Mouse (Mus musculus): ENCODE results near the gene Urb2.

The Urb2 gene

DNA sequence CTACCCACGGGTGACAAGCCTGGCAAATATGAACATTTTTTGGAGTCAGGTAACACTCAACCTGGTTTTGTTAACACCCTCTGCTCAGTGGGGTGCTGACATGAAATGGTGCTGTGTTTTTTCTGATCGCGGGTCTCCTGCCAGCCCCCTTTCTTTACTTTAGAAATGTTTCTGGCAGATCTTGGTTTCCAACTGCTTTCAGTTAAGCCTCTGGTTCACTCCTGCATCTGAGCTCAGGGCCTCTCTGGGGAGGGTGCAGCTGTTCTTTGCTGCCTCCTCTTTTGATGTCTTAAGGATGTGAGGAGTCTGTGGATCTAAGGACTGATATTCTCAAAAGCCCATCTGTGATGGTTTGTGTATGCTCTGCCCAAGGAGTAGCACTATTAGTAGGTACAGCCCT lies 55.1 kb downstream of the Urb2 start:
- no peak for DNase-seq (ENCODE audit: low read depth in 1 of 2, low spot score in 2 of 2)

DNA sequence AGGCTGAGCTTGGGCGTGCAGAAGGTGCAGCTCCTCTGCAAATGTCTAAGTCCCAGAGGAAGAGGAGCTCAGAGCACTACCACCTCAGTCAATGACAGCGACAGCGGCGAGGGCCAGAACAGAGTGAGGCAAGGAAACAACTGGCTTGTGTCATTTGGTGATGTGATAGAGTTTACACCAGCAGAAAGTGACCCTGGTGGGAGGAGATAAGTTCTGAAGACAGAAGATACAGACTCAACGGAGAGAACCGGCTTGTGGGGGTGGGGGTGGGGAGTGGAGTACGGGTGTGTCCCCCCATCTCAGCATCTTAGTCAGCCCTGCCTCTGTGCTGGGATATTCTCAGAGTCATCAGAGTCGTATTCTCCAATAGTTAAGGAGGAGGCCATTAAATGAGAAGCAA lies 56.1 kb downstream of the Urb2 start:
- no peak for DNase-seq (ENCODE audit: low read depth in 1 of 2, low spot score in 2 of 2)

DNA sequence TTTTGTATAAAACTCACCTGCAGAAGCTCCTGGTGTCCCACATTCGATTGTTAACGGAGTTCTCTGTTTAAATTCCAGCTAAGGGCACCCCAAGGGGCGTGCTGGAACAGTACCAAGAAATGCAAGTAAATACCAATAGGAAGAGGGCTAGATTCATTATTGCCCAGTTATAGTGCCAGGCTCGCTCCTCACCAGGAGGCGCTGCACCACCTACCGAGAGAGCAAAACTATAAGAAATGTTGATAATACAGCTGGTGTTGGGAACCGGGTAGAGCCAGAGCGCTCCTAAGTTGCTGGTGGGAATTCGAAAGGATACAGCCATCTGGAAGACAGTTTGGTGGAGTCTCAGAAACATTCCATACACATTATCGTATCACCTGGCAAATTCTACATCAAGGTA lies 56.7 kb downstream of the Urb2 start:
- no peak for DNase-seq (ENCODE audit: low read depth in 1 of 2, low spot score in 2 of 2)

- DNase-seq (ENCODE audit: low read depth in 1 of 2, low spot score in 2 of 2) = no peak
Measured at GRCm38 (mm10) chr8:124078969-124079368, 57.7 kb downstream of the Urb2 start.

GRCm38 (mm10) chr8:124080467-124081326 lies 59.4 kb downstream of the Urb2 start:
- no peak for DNase-seq (ENCODE audit: low read depth in 1 of 2, low spot score in 2 of 2)

GRCm38 (mm10) chr8:124082616-124083015 lies 61.3 kb downstream of the Urb2 start:
- DNase-seq (ENCODE audit: low read depth in 1 of 2, low spot score in 2 of 2) = no peak

DNA sequence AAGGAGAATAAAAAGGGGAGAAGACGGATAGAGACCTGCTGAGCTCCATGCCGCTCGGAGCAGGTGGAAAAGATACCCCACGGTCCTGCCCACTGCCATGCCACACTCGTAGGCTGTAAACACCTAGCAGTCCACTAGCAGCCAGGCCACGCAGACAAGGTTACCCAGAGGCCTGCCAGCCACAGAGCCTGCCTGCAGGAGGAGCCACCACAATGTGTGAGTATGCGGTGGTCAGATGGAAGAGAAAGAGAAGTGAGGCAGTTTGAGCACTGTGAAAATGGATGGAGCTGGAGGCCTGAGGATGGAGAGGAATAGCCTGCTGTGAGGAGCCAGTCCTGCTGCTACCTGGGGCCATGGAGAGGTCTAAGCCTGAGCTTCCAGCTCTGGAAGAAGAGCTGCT lies 62.3 kb downstream of the Urb2 start:
- no peak for DNase-seq (ENCODE audit: low read depth in 1 of 2, low spot score in 2 of 2)

DNA sequence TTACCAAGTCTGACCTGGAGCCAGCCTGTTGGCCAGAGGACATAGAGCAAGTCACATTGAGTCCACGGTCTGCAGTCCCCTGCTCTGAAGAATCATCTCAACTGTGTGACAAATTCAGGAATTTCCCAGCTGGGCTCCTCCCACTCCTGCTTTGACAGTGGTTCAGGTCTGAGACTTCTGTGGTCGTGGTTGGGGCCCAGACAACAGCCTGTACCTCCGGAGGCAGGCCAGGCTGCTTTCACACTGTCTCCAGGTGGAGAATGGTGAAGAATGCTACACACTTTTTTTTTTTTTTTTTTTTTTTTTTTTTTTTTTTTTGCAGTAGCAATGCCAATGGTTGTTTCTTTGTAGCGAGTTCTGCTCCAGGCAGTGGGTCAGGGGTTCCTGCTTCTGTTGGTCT lies 64.4 kb downstream of the Urb2 start:
- no peak for DNase-seq (ENCODE audit: low read depth in 1 of 2, low spot score in 2 of 2)

GRCm38 (mm10) chr8:124088092-124088613 lies 66.8 kb downstream of the Urb2 start:
- DNase-seq (ENCODE audit: low read depth in 1 of 2, low spot score in 2 of 2) = no peak

- DNase-seq (ENCODE audit: low read depth in 1 of 2, low spot score in 2 of 2) = no peak
Measured at GRCm38 (mm10) chr8:124089016-124089415, 67.7 kb downstream of the Urb2 start.

DNA sequence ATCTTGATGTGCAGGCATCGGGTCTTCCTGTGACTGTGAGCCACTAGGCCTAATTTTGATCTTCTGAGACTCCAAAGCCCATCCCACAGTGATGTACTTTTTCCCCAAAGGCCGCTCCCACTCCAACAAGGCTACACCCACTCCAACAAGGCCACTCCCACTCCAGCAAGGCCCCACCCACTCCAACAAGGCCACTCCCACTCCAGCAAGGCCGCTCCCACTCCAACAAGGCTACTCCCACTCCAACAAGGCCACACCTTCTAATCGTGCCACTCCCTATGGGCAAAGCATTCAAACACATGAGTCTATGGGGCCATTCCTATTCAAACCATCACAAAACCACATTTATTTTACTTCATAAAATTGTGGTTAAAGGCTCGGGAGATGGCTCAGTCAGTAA lies 69.2 kb downstream of the Urb2 start:
- DNase-seq (ENCODE audit: low read depth in 1 of 2, low spot score in 2 of 2) = no peak
